10 mouse cellular contexts compared by ENCODE assay signal in genomic region chr15:95884658-95885620, GRCm38 (mm10).
DNase-seq lines count a peak whose midpoint lies in the region; ATAC-seq and TF ChIP-seq lines count a peak whose summit lies in the region.
"Had no signal": no experiment of that assay in that cellular context is flagged by ENCODE, and none has a peak within 500 bp of the region (broad histone marks: within the 10 kb centered on the region; RNA-seq: fewer than 3 reads in every experiment).

No protein-coding gene starts in this region.

- no peak overlapping the region for H3K27ac ChIP-seq in lung, postnatal 0 days (ENCODE audit: low read length)
- peak overlapping the region; percentile 25; the same call in 1 of the 2 replicates for H3K27ac ChIP-seq in embryonic facial prominence, embryonic 15.5 days (replicated peaks)
- peak overlapping the region; percentile 33; the same call in 1 of the 2 replicates for H3K27ac ChIP-seq in macrophage
- H3K27ac ChIP-seq in forebrain, embryonic 10.5 days = no peak overlapping the region
- H3K27ac ChIP-seq: neural tube, embryonic 12.5 days had no signal

- peaks cover 38% of the 10 kb centered on the region; the same call in 1 of the 2 replicates for H3K79me2 ChIP-seq in macrophage (ENCODE audit: inconsistent target)

- ATAC-seq in lung, postnatal 0 days = no peak
- no peak for ATAC-seq in embryonic facial prominence, embryonic 15.5 days (ENCODE audit: insufficient number of reproducible peaks, low FRiP score, low TSS enrichment, low read depth)

- H3K36me3 ChIP-seq in lung, postnatal 0 days (ENCODE audit: insufficient read depth, low read length) = no peaks in the 10 kb centered on the region
- H3K36me3 ChIP-seq in embryonic facial prominence, embryonic 15.5 days = no peaks in the 10 kb centered on the region
- H3K36me3 ChIP-seq in macrophage (ENCODE audit: inconsistent target) = no peaks in the 10 kb centered on the region
- H3K36me3 ChIP-seq in forebrain, embryonic 10.5 days (replicated peaks) = peaks cover 3% of the 10 kb centered on the region; the same call in 1 of the 2 replicates
- H3K36me3 ChIP-seq: lung, embryonic 15.5 days; neural tube, embryonic 12.5 days had no signal

- 69% methylated on average over 10 of the region's 10 CpGs for WGBS in lung, postnatal 0 days
- WGBS in embryonic facial prominence, embryonic 15.5 days = 61% methylated on average over 10 of the region's 10 CpGs
- WGBS in macrophage (ENCODE audit: missing documents) = 60% methylated on average over 10 of the region's 10 CpGs
- 88% methylated on average over 10 of the region's 10 CpGs for WGBS in forebrain, embryonic 10.5 days

- no peak overlapping the region for H3K9ac ChIP-seq in lung, postnatal 0 days (replicated peaks; ENCODE audit: low read depth)
- no peak overlapping the region for H3K9ac ChIP-seq in embryonic facial prominence, embryonic 15.5 days
- H3K9ac ChIP-seq: lung, embryonic 15.5 days; neural tube, embryonic 12.5 days had no signal

- no peak for TF ChIP-seq CTCF in lung, postnatal 0 days (IDR thresholded peaks at IDR 0.05)

- H3K27me3 ChIP-seq in lung, postnatal 0 days (replicated peaks; ENCODE audit: insufficient read depth, low read length) = no peaks in the 10 kb centered on the region
- H3K27me3 ChIP-seq in embryonic facial prominence, embryonic 15.5 days = no peaks in the 10 kb centered on the region
- H3K27me3 ChIP-seq in forebrain, embryonic 10.5 days (ENCODE audit: poor library complexity, severe bottlenecking) = no peaks in the 10 kb centered on the region
- H3K27me3 ChIP-seq: lung, embryonic 15.5 days; neural tube, embryonic 12.5 days had no signal

- no peak overlapping the region for H3K4me2 ChIP-seq in lung, postnatal 0 days (replicated peaks; ENCODE audit: low read depth, low read length)
- no peak overlapping the region; the same call in 1 of the 2 replicates for H3K4me2 ChIP-seq in embryonic facial prominence, embryonic 15.5 days (replicated peaks)
- H3K4me2 ChIP-seq: lung, embryonic 15.5 days; neural tube, embryonic 12.5 days had no signal

- DNase-seq in lung, postnatal 0 days (ENCODE audit: low spot score) = peak; percentile 44
- DNase-seq in lung, adult 18-20 months = no peak
- DNase-seq in NIH3T3 (ENCODE audit: low read depth) = peak; percentile 46
- no peak for DNase-seq in natural killer cell, adult 2 months (ENCODE audit: low spot score in 2 of 2)
- DNase-seq in forebrain, embryonic 10.5 days (ENCODE audit: extremely low spot score, low spot score) = no peak
- DNase-seq: spleen, adult 18-20 months had no signal

- peaks cover 16% of the 10 kb centered on the region; the same call in 1 of the 2 replicates for H3K4me1 ChIP-seq in lung, postnatal 0 days (ENCODE audit: insufficient read depth, low read depth, low read length)
- peaks cover 45% of the 10 kb centered on the region for H3K4me1 ChIP-seq in embryonic facial prominence, embryonic 15.5 days
- H3K4me1 ChIP-seq in forebrain, embryonic 10.5 days = peaks cover 35% of the 10 kb centered on the region

- no peak overlapping the region for H3K4me3 ChIP-seq in lung, postnatal 0 days (ENCODE audit: low read depth, low read length)
- no peak overlapping the region for H3K4me3 ChIP-seq in embryonic facial prominence, embryonic 15.5 days (replicated peaks)
- H3K4me3 ChIP-seq in macrophage (ENCODE audit: inconsistent target) = no peak overlapping the region; the same call in 1 of the 2 replicates
- H3K4me3 ChIP-seq in forebrain, embryonic 10.5 days = no peak overlapping the region
- H3K4me3 ChIP-seq: lung, embryonic 15.5 days; neural tube, embryonic 12.5 days had no signal

- no peak for TF ChIP-seq EP300 in lung, postnatal 0 days (IDR thresholded peaks at IDR 0.05)

- H3K9me3 ChIP-seq in lung, postnatal 0 days (ENCODE audit: low read length) = no peaks in the 10 kb centered on the region
- H3K9me3 ChIP-seq in embryonic facial prominence, embryonic 15.5 days (replicated peaks) = no peaks in the 10 kb centered on the region
- no peaks in the 10 kb centered on the region for H3K9me3 ChIP-seq in forebrain, embryonic 10.5 days
- H3K9me3 ChIP-seq: lung, embryonic 15.5 days had no signal

Comparison
In these comparisons a context has a peak if more than half of its experiments do, and no peak if none do; other contexts are left out.
1. DNase-seq: peak in lung, postnatal 0 days (single experiment) and NIH3T3 (single experiment); none in lung, adult 18-20 months (0 of 2), natural killer cell, adult 2 months (0 of 2) and forebrain, embryonic 10.5 days (single experiment).
2. H3K27ac ChIP-seq: peak in embryonic facial prominence, embryonic 15.5 days (single experiment) and macrophage (single experiment); none in lung, postnatal 0 days (single experiment) and forebrain, embryonic 10.5 days (single experiment).